Mouse (Mus musculus): ENCODE data around the gene Primpol. TPM values are rescaled to one million over a fixed set of nuclear protein-coding genes. Genes with fewer than 3 reads are reported as not detected.

The Primpol gene
- polyA plus RNA-seq, 1 experiment = 1.5 TPM

DNA sequence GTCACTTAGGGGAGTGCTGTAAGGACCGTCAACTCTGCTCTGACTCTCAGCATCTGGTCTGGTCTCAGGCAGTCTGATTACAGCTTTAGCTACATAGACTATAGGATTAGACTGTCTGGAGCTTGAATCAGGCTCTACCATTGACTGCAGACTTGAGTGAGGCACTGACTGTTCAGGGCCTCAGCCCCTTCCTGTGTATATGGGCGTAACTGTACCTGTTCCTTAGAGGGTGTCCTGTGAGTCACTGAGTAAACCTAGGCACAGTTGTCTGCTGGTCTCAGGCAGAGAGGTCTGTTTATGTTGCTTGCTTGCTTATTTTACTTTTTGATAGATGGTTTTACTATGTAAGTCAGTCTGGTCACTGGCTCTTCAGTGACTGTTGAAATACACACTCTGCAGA is 43.0 kb downstream of the Primpol start:
- TF ChIP-seq POLR2A (IDR thresholded peaks at IDR 0.05; ENCODE audit: control insufficient read depth, low read depth, low read length) = no peak
- TF ChIP-seq CTCF (IDR thresholded peaks at IDR 0.05; ENCODE audit: control insufficient read depth, insufficient read depth, insufficient replicate concordance, low read depth, low read length) = no peak
- Histone ChIP-seq H3K36me3 (ENCODE audit: control insufficient read depth, insufficient read depth, low read length) (peaks cover 10% of the 10 kb centered on the region), H3K27me3 (ENCODE audit: control insufficient read depth, insufficient read depth, low read length) (no peaks in the 10 kb centered on the region), H3K27ac (ENCODE audit: control insufficient read depth, insufficient read depth, low read depth, low read length) (no peak overlapping the region), H3K4me3 (ENCODE audit: control insufficient read depth, low read depth, low read length) (no peak overlapping the region), H3K4me1 (ENCODE audit: control insufficient read depth, insufficient read depth, low read length) (no peaks in the 10 kb centered on the region)

DNA sequence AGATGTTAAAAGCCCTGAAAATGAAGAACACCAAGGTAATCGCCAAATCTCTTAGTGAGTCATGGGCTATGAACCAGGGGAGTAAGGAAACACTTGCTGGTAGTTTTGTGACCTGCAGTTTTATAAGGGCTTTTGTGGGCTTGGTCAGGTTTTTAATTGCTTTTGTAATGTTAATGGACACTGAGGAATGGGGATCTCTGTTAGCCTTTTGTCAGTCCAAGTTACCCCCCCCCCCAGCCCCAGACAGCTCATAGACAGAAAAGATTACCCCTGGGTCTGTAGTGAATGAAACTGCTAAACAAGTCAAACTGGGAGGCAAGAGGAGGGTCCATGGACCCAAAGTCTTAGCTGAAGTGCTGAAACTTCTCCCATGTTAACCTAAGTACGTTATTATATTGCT is 43.6 kb downstream of the Primpol start:
- H3K27ac ChIP-seq (ENCODE audit: control insufficient read depth, insufficient read depth, low read depth, low read length) = no peak overlapping the region
- no peak overlapping the region for H3K4me3 ChIP-seq (ENCODE audit: control insufficient read depth, low read depth, low read length)
- H3K27me3 ChIP-seq (ENCODE audit: control insufficient read depth, insufficient read depth, low read length) = no peaks in the 10 kb centered on the region
- no peak for TF ChIP-seq POLR2A (IDR thresholded peaks at IDR 0.05; ENCODE audit: control insufficient read depth, low read depth, low read length)
- TF ChIP-seq CTCF (IDR thresholded peaks at IDR 0.05; ENCODE audit: control insufficient read depth, insufficient read depth, insufficient replicate concordance, low read depth, low read length) = no peak
- peaks cover 10% of the 10 kb centered on the region for H3K36me3 ChIP-seq (ENCODE audit: control insufficient read depth, insufficient read depth, low read length)
- H3K4me1 ChIP-seq (ENCODE audit: control insufficient read depth, insufficient read depth, low read length) = no peaks in the 10 kb centered on the region

GRCm38 (mm10) chr8:46570673-46571072 is 46.3 kb downstream of the Primpol start:
- H3K4me1 ChIP-seq (ENCODE audit: control insufficient read depth, insufficient read depth, low read length) = no peaks in the 10 kb centered on the region
- H3K27ac ChIP-seq (ENCODE audit: control insufficient read depth, insufficient read depth, low read depth, low read length) = no peak overlapping the region
- TF ChIP-seq POLR2A (IDR thresholded peaks at IDR 0.05; ENCODE audit: control insufficient read depth, low read depth, low read length) (no peak), CTCF (IDR thresholded peaks at IDR 0.05; ENCODE audit: control insufficient read depth, insufficient read depth, insufficient replicate concordance, low read depth, low read length) (no peak)
- H3K4me3 ChIP-seq (ENCODE audit: control insufficient read depth, low read depth, low read length) = no peak overlapping the region
- H3K27me3 ChIP-seq (ENCODE audit: control insufficient read depth, insufficient read depth, low read length) = no peaks in the 10 kb centered on the region
- peaks cover 7% of the 10 kb centered on the region for H3K36me3 ChIP-seq (ENCODE audit: control insufficient read depth, insufficient read depth, low read length)

DNA sequence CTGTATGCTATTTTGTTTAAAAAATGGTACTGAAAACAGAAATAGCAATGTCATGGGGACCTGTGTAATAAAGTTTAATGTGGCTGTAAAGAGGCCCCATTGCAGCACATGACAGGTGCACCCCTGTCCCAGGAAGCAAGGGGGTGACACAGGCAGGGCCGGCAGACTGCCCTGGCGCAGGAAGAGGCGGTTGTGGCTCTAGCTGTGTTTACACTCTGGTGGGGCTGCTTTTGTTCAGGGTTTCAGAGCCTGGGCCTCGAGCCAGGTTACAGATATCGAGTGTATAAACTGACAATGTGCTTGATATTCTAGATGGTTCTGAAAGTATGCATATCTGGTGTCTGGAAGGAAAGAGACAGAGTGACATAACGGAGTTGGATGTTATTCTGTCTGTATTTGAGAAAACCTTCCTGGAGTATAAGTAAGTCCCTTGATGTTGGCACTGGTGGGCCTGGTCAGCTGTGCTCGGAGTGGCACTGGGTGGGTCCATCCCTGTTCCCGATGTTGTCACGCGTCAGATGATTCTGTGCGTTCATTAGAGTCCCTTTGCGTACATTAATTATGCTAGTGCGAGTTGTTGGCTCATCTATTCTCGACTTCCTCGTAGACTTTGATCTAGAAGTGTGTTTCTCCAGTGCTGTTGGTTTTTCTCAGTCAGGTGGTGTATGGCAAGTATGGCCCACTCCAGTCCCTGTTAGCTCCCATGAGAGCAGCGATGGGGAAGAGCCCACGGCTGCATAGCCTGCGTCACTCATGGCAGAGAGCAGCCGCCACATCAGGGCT is 47.2 kb downstream of the Primpol start:
- no peak for TF ChIP-seq CTCF (IDR thresholded peaks at IDR 0.05; ENCODE audit: control insufficient read depth, insufficient read depth, insufficient replicate concordance, low read depth, low read length)
- TF ChIP-seq POLR2A (IDR thresholded peaks at IDR 0.05; ENCODE audit: control insufficient read depth, low read depth, low read length) = no peak
- Histone ChIP-seq H3K4me3 (ENCODE audit: control insufficient read depth, low read depth, low read length) (no peak overlapping the region), H3K27ac (ENCODE audit: control insufficient read depth, insufficient read depth, low read depth, low read length) (no peak overlapping the region), H3K36me3 (ENCODE audit: control insufficient read depth, insufficient read depth, low read length) (peaks cover 7% of the 10 kb centered on the region), H3K4me1 (ENCODE audit: control insufficient read depth, insufficient read depth, low read length) (no peaks in the 10 kb centered on the region), H3K27me3 (ENCODE audit: control insufficient read depth, insufficient read depth, low read length) (no peaks in the 10 kb centered on the region)

GRCm38 (mm10) chr8:46568942-46569341 is 48.1 kb downstream of the Primpol start:
- H3K27me3 ChIP-seq (ENCODE audit: control insufficient read depth, insufficient read depth, low read length) = no peaks in the 10 kb centered on the region
- peaks cover 6% of the 10 kb centered on the region for H3K36me3 ChIP-seq (ENCODE audit: control insufficient read depth, insufficient read depth, low read length)
- H3K27ac ChIP-seq (ENCODE audit: control insufficient read depth, insufficient read depth, low read depth, low read length) = no peak overlapping the region
- H3K4me3 ChIP-seq (ENCODE audit: control insufficient read depth, low read depth, low read length) = no peak overlapping the region
- TF ChIP-seq CTCF (IDR thresholded peaks at IDR 0.05; ENCODE audit: control insufficient read depth, insufficient read depth, insufficient replicate concordance, low read depth, low read length) (no peak), POLR2A (IDR thresholded peaks at IDR 0.05; ENCODE audit: control insufficient read depth, low read depth, low read length) (no peak)
- no peaks in the 10 kb centered on the region for H3K4me1 ChIP-seq (ENCODE audit: control insufficient read depth, insufficient read depth, low read length)

GRCm38 (mm10) chr8:46567946-46568345 is 49.1 kb downstream of the Primpol start:
- no peak overlapping the region for H3K4me3 ChIP-seq (ENCODE audit: control insufficient read depth, low read depth, low read length)
- TF ChIP-seq POLR2A (IDR thresholded peaks at IDR 0.05; ENCODE audit: control insufficient read depth, low read depth, low read length) (no peak), CTCF (IDR thresholded peaks at IDR 0.05; ENCODE audit: control insufficient read depth, insufficient read depth, insufficient replicate concordance, low read depth, low read length) (no peak)
- peaks cover 6% of the 10 kb centered on the region for H3K36me3 ChIP-seq (ENCODE audit: control insufficient read depth, insufficient read depth, low read length)
- H3K4me1 ChIP-seq (ENCODE audit: control insufficient read depth, insufficient read depth, low read length) = no peaks in the 10 kb centered on the region
- H3K27me3 ChIP-seq (ENCODE audit: control insufficient read depth, insufficient read depth, low read length) = no peaks in the 10 kb centered on the region
- H3K27ac ChIP-seq (ENCODE audit: control insufficient read depth, insufficient read depth, low read depth, low read length) = no peak overlapping the region

GRCm38 (mm10) chr8:46566914-46567529 is 50.0 kb downstream of the Primpol start:
- peaks cover 4% of the 10 kb centered on the region for H3K36me3 ChIP-seq (ENCODE audit: control insufficient read depth, insufficient read depth, low read length)
- TF ChIP-seq POLR2A (IDR thresholded peaks at IDR 0.05; ENCODE audit: control insufficient read depth, low read depth, low read length) (no peak), CTCF (IDR thresholded peaks at IDR 0.05; ENCODE audit: control insufficient read depth, insufficient read depth, insufficient replicate concordance, low read depth, low read length) (no peak)
- H3K4me3 ChIP-seq (ENCODE audit: control insufficient read depth, low read depth, low read length) = no peak overlapping the region
- no peaks in the 10 kb centered on the region for H3K4me1 ChIP-seq (ENCODE audit: control insufficient read depth, insufficient read depth, low read length)
- H3K27ac ChIP-seq (ENCODE audit: control insufficient read depth, insufficient read depth, low read depth, low read length) = no peak overlapping the region
- no peaks in the 10 kb centered on the region for H3K27me3 ChIP-seq (ENCODE audit: control insufficient read depth, insufficient read depth, low read length)

Measured in testis, adult 2 months (tissue).